Mouse (Mus musculus) fat pad, adult 2 months (tissue): ENCODE measurements around the gene Sync.

Source experiments
- DNase-seq: peaks from one replicate; pipeline ENCODE4 v3.0.0-alpha.2; 2011; ENCODE audit warnings: low read depth, low spot score; ENCODE audit errors: extremely low read depth

Gene Sync

GRCm38 (mm10) chr4:129287472-129287981 is at the start of gene Sync:
TSS of gene Sync (plus strand) at chr4:129287617.
- no peak for DNase-seq

DNA sequence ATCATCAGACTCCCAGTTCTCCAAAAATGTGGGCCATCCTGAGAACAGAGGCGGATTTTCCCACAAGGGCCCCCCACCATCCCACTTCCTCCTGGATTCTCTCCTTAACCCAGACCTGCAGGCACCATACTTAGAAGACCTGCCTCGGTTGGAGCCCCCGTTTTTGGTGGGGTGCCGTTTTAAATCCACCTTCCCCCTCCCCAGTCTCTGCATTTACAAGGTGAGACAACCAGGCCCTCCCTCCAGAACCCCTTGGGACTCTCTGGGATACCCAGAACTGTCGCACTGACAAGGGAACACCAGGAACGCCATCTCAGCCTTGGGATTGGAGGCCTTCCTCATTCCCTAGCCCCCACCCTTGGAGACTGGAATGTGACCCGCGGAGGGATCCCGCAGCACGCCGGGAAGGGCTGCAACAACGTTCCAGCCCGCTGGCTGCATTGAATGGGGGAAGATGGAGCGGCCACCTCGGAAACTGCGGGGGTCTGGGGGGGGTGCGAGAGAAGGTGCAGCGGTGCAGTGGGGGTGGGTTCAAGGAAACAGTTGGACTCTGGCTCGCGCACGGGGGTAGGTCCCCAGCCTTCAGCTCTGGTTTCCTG is 49.5 kb upstream of the Sync start:
- DNase-seq, result no peak

GRCm38 (mm10) chr4:129238579-129239016 is 48.8 kb upstream of the Sync start:
- peak; percentile 80 for DNase-seq

DNA sequence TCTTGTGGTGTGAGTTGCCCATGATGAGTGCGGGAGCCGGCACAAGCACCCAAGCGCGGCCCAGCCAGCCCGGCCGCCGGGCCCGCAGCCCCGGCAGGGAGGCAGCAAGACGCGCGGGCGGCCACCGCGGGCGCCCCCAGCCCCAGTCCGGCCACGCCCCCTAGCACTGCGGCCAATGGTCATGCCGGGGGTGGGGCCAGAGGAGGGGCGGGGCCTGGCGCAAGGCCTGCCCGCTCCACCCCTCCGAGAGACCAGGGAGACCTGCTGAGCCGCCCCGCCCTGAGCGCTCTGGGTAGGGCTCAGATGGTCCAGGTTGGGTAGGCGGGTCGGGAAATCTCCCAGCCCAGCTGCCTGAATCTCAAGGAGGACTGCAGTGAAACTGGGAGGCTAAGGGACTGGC is 48.3 kb upstream of the Sync start:
- DNase-seq, result no peak

DNA sequence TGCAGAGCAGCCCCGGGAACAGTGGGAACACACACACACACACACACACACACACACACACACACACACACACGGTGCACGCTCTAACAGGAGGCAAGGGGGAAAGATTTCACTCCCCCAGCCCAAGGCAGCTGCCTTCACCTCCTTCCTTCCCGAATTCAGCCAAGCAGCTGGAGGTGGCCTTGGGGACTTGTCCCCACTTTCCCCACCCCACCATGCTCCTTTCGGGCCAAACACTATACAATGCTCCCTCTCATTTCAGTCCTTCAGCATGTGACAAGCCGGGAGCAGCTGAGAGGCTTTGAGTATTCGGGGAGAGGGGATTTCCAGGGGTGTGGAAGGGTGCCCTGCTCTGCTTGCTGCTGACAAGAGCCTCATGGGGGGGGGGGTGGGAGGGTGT is 45.5 kb upstream of the Sync start:
- DNase-seq, result no peak

GRCm38 (mm10) chr4:129242327-129242726 is 45.1 kb upstream of the Sync start:
- DNase-seq, result no peak

GRCm38 (mm10) chr4:129242761-129243160 is 44.7 kb upstream of the Sync start:
- DNase-seq, result no peak

GRCm38 (mm10) chr4:129244802-129245201 is 42.6 kb upstream of the Sync start:
- DNase-seq, result no peak

- DNase-seq, result no peak
These were observed 40.8 kb upstream of the Sync start for GRCm38 (mm10) chr4:129246360-129247301.

DNA sequence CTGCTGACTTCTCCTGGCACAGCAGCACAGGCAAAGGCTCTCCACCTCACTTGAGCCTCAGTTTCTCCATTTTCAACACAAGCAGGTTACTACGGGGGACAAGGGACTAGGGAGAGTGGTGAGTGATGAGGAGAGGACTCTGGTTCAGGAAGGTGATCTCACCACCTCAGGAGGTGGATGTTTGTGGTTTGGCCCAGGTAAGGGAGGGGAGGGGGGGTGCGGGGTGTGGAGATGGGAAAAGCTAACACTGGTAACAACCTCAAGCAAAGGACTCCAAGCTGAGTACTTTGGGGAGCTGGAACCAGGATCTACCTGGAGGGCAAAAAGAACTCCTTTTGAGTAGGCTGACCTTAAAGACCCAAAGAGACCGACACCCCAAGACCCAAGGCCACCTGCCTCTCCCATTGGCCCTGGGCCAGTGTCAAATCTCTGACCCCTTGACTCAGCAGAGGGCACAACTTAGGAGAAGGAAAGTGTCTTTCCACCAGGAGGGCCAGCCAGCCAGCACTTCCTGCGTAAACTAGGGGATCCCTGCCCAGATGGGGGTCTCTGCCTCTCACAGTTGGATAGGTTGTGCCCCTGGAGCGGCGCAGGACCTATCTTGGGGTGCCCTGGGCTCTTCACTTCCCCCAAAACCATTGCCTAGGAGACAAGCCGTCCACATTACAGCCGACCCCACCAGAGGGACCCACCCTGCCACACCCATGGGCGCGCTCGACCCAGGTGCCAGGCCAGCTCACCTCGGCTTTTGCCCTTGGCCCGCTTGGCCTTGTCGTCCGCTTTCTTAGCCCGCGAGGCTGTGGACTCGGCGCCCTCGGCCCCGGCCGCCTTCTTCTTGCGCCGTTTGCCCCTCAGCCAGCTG is 39.8 kb upstream of the Sync start:
- DNase-seq, result no peak

GRCm38 (mm10) chr4:129248243-129248767 is 39.1 kb upstream of the Sync start:
- no peak for DNase-seq

GRCm38 (mm10) chr4:129249288-129249687 is 38.1 kb upstream of the Sync start:
- no peak for DNase-seq

GRCm38 (mm10) chr4:129250759-129251481 is 36.5 kb upstream of the Sync start:
- peak; percentile 76 for DNase-seq

DNA sequence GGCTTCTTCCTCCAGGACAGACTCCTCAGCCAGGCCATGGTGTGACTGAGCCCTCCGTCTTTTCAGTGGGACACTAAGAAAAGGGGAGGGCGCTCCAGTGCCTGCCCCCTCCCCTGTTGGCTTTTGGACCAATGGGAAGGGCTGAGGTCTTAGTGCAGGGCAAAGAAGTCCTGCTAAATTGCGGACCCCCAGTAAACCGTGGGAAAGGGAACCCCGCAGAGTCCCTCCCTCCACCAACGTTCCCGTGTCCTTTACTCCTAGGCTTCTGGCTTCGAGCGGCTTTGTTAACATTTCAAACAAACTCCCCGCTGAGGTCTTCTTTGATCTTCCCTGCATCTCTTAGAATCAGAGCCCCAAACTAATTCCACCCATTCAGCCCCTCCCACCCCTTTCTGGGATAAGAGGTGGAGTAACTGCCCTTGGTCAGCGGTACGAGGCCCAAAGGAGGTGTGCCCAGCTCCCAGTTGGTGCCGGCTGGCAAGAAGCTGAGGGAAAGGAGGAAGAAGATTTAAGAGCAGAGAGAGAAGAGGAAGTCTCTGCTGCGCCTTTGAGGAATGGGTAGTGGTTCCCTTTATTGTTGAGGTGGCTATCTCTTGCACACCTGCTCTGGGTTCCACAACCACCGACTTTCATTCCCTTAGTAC is 35.8 kb upstream of the Sync start:
- no peak for DNase-seq

- DNase-seq, result no peak
These were observed 34.9 kb upstream of the Sync start for GRCm38 (mm10) chr4:129252492-129252891.

DNA sequence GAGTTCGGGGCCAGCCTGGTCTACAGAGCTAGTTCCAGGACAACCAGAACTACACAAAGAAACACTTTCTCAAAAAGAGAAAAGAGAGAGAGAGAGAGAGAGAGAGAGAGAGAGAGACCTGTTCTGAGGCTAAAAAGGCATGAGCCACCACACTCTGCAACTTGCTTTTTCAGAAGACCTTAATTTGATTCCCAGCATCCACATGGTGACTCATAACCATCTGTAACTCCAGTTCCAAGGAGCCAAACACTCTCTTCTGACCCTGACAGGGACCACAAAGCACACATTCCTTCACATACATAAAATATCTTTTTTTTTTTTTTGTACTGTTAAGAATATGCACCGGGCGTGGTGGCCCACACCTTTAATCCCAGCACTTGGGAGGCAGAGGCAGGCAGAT is 32.8 kb upstream of the Sync start:
- no peak for DNase-seq

DNA sequence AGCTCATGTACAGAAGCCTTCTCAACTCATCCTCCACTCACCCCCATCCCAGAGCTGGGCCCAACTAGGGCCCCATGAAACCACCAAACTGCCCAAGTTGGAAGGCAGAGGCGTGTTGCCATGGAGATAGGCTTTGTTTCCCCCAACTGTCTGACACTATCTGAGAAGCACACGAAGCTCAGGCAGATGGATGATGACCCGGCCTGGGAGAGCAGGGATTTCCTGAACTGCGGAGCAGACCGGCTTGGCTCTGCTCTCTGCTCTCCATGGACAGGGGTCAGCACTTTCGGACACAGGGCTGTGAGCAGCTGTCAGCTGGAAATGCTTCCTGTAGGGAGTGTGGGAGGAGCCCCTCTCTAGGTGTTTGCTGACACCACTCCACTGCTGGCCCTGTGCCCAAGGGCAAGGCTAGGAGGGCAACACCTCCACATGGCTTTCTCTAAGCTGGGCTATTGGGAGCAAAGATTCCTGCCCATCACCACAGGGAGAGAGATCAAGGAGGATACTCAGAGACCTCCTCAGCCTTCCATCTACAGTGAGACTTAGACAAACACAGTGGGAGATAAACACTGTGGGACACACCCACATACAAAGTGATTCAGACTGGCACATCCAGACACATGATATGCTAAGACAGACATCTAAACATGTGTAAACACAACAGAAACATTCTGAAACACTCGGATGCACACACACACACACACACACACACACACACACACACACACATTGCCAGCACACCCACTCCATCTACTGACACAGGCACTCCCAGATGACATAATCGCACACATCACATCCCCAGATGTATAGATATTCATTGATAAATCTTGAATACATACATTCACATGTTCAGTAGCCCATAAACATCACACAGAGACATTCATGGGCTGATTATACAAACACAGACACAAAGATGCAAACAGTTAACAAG is 30.7 kb upstream of the Sync start:
- DNase-seq, result no peak

GRCm38 (mm10) chr4:129259101-129259500 is 28.3 kb upstream of the Sync start:
- DNase-seq, result no peak

DNA sequence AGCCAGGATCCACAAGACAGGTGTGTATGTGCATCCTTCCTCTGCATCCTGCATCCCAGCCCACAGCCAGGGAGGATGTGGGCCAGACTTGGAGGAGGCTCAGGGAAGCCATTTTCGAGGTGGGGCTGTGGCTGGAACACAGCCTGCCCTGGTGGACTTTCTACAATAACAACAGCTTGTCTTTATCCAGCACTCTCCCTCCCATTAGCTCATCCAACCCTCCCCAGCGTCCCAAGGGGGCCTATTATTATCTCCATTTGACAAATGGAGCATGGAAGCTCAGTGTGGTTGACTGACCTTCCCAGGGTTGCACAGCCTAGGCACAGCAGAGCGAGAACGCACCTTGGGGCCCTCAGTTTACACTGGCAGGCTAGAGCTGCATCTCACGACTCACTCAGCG is 26.7 kb upstream of the Sync start:
- DNase-seq, result no peak
